Mouse (Mus musculus): ENCODE data around the gene Rpl29.

The Rpl29 gene

DNA sequence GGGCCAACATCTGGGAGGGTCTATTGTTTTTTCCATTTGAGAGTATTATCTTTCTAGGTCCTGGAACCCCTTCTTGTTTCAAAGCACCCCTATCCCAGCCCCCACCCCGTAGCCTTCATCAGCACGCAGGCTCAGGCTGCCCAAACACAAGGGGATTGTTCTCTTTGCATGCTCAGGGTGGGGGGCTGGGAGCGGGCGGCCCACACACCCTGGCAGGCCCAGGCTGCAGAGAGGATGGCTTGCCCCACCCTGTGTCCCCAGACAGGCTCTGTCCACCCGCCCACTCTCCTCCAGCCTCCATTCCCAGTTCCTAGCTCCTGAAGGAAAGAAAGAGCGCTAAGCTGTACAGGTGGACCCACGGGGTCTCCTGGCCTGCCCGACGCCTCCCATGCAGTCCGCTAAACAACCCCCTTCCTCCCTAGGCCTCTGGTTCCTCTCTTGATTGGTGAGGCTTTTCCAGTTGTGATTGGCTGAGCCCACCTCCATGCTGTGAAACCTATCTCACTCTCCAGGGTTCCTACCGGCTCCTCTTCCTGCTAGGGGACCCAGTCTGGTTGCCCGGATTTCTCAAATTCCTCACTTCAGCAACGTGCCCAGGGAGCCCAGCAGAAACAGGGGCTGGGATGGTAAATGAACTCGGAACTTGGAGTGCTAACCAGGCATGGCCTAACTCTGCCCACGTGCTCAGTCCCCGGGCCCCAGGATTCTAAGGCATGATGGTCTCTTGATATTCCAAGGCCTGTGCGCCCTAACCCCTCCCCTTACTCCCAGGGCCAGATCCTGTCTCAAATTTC, 25.8 kb downstream of the Rpl29 start:
- DNase-seq (ENCODE audit: low read depth, low spot score), result peak; percentile 83

DNA sequence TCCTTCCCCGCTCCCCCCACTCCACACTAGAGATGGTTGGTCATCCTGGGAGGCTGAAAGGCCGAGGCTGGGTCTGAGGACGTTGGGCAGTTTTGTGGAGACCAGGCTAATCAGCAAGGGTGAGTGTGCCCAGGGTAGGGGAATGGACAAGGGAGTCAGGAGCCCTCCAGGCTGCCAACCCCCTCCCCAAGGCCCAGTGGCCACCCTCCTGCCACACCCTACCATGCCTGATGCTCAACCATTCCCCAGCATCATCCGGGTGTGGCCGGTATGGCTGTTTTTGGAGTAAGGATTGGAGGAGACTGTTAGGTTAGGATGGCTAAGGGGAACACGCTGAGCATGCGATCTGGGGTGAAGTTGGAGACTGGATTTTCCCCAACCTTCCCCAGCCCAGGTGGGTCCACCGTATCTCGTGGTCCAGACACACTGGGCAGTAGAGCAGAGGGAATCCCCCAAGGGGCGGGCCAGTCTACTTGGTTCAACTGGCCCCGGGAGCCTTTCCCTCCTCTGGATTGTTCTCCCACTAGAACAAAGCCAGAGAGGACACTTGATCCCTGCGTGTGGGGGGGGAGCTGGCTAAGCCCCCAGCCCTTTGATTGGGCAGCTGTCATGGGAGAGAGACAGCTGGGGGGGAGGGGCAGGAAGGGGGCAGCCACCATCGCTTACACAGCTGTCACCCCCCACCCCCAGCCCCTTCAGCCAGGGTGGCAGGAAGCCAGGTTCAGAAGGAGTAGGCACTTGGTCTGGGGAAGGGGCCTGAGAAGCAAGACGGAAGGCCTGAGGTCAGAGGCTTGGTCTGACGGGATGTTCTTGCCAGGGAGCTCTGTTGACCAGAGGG, 27.3 kb downstream of the Rpl29 start:
- DNase-seq (ENCODE audit: low read depth, low spot score), result no peak

DNA sequence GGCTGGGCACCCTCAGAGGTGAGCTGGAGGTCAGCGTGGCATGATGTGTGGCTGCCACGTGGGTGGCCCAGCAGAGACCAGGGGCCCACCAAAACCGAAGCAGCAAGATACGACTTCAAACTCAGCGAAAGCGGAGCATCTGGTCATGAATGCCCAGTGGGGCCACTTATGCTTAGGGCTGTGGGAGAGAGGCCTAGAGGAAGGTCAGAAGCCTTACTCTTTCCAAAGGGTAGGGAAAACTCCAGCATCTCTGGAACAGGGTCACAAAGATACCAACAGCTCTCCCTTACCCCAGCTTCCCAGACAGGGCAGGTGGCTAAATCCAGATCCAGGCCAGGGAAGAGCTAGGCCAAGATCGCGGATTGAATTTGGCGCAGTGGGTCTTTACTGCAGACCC, 27.9 kb downstream of the Rpl29 start:
- no peak for DNase-seq (ENCODE audit: low read depth, low spot score)

GRCm38 (mm10) chr9:106457920-106458319, 28.7 kb downstream of the Rpl29 start:
- no peak for DNase-seq (ENCODE audit: low read depth, low spot score)

DNA sequence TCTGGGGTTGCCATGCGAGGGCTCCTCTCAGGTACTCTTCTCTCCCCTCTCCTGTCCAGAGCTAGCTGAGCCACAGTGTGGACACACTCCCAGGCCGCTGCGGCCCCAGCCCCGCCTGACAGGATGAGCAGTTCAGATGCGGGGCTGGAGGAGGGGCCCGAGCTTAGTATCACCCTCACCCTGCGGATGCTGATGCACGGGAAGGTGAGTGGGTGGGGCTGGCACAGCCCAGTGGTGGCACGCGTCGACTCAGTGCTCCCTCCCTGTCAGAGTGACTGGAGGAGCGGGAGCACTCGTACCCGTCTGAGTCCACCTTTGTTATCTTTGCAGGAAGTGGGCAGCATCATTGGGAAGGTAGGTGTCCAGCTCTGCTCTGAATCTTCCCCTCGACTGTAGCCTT, 30.7 kb downstream of the Rpl29 start:
- peak; percentile 64 for DNase-seq (ENCODE audit: low read depth, low spot score)

GRCm38 (mm10) chr9:106460401-106461025, 31.3 kb downstream of the Rpl29 start:
- DNase-seq (ENCODE audit: low read depth, low spot score), result peak; percentile 91

DNA sequence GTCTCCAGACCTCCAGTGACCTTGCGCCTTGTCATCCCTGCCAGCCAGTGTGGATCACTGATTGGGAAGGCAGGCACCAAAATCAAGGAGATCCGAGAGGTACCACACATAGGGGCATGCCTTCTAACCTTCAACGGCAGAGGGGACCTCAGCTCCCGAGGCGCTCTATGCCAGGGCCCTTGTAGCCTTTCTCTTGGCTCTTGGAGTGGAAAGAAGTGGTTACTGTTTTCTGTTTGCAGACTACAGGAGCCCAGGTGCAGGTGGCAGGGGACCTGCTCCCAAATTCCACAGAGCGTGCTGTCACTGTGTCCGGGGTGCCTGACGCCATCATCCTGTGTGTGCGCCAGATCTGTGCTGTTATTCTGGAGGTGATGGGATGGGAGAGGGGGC, 31.8 kb downstream of the Rpl29 start:
- DNase-seq (ENCODE audit: low read depth, low spot score), result no peak

DNA sequence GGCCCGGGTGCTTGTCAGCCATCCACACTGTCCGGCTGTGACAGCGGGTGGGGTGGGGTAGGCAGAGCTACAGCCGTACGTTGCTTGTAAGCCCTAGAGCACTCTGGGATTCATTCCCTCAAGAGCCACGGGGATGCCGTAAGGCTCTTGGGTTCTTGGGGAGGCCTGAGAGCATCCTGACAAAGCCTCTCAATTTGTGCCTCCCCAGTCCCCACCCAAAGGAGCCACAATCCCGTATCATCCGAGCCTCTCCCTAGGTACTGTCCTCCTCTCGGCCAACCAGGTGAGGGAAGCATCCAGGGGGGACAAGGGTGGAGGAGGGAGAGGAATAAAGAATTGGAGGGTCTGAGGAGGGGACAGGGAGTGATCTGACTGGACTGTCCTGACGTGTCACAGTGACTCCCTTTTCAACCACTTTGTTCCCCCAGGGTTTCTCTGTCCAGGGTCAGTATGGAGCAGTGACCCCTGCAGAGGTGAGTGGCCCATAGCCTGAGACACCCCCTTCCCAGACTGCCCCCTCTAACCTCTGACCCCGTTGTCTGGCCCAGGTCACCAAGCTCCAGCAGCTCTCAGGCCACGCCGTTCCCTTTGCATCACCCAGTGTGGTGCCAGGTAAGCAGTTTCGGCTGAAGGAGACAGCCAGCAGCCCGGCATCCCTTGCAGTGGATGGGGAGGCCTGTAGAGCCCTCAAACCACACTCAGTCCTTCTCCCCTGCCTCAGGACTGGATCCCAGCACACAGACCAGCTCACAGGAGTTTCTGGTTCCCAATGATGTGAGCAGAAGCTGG, 32.6 kb downstream of the Rpl29 start:
- peak; percentile 65 for DNase-seq (ENCODE audit: low read depth, low spot score)

DNA sequence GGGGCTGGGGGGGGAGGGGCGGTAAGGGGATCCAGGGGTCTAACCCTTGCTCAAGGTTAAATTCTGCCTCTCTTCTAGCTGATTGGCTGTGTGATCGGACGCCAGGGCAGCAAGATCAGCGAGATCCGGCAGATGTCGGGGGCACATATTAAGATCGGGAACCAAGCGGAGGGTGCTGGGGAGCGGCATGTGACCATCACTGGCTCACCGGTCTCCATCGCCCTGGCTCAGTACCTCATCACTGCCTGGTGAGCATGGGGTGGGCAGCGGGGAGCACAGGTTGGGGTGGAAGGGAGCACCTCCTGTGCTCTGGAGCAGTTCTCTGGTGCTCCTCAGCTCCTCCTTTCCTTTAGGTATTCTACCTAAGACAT, 33.2 kb downstream of the Rpl29 start:
- DNase-seq (ENCODE audit: low read depth, low spot score), result no peak

DNA sequence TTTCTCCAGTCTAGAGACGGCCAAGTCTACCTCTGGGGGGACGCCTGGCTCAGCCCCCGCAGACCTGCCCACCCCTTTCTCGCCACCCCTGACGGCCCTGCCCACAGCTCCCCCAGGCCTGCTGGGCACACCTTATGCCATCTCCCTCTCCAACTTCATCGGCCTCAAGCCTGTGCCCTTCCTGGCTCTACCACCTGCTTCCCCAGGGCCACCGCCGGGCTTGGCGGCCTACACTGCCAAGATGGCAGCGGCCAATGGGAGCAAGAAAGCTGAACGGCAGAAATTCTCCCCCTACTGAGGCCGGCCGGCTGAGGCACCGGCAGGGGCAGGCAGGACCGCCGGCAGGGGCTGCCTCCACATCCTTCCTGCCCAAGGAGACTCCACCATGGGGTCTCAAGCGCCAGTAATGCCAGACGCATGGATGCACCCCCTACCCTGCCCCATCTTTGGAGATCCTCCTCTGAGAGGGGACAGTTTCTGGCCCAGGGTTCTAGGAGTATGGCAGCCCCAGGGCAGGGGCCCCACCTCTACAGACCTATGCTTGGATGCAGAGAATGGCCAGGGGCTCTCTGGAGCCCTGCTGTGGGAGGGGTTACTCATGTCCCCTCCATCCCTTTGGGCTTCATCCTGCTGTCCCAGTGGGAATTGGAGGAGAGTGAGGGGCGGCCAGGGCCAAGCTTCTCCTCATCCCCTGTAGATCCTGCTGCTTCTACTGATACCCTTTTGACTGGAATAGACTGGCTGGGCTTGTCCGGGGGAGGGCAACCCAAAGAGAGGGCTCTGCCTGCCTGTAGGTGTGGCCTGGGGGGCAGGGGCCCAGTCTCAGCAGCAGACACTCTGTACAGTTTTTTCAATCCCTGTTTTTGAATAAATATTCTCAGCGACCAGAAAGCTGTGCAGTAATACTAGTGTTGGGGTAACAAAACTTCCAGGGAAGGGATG, 34.1 kb downstream of the Rpl29 start:
- DNase-seq (ENCODE audit: low read depth, low spot score), result peak; percentile 92

DNA sequence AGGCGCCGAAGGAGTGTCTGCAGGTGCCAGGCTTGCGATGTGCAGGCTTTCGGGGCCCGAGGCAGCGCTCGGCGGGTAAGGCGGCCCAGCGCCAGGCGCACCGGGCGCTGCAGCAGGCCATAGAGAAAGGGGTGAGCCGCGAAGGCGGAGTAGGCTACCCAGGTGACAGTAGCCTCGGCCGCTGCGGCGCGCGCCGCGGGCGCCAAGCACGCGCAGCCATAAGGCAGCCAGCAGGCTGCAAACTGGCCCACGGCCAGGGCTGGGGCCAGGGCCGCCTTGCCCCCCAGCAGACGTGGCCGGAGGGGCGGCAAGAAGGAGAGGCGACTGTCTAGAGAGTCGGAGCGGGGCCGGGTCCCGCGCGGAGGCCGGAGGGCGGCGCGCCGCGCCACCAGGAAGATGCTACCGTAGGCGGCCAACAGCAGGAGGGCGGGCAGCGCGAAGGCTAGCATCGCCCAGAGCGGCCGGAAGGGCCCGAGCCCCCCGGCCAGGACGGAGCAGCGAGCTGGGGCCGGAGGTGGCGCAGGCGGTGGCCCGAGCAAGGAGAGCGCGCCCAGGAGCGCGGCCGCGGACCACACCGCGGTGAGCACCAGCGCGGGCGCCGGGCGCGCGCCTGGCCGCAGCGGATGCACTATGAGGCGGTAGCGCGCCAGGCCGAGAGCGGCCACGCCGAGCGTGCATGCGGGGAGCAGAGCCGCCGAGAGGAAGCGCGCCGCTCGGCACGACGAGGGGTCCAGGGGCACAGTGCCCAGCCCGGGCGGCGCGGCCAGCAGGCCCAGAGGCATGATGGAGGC, 35.7 kb downstream of the Rpl29 start:
- peak; percentile 95 for DNase-seq (ENCODE audit: low read depth, low spot score)

DNA sequence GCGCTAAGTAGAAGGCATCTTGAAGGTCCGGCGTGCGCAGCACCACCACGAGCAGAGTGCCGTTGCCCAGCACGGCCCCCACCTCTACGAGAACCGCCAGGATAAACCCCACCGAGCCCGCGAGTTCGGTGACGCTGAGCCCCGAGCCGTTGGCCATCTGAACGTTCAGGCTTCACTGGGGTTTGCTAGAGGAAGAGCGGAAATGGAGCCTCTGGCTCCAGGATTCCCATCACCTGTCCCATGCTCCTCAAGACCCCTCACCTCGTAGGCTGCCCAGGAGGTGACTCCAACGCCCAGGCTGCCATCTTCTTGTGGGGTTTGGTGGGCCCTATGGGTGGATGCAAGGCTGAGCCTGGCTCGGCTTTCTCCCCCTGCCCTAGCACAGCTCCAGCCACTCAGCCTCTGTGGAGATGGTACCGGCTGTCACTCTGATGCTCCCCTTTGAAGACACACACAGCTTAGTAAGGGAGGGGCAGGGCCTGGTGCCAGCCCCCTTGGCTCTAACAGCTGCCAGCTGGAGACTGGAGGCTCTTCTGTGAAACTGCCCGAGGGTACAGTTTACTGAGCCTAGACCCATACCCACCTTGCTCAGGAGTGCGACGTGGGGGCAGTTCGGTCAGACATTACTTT, 36.4 kb downstream of the Rpl29 start, which contains the start of gene Gpr62:
Gene Gpr62, minus strand, starts transcription at position 368 of the 630 bp plus-strand sequence.
- DNase-seq (ENCODE audit: low read depth, low spot score), result peak; percentile 96

- no peak for DNase-seq (ENCODE audit: low read depth, low spot score)
These were observed 37.5 kb downstream of the Rpl29 start for GRCm38 (mm10) chr9:106466721-106467120.

GRCm38 (mm10) chr9:106467746-106468145, 38.5 kb downstream of the Rpl29 start:
- no peak for DNase-seq (ENCODE audit: low read depth, low spot score)

DNA sequence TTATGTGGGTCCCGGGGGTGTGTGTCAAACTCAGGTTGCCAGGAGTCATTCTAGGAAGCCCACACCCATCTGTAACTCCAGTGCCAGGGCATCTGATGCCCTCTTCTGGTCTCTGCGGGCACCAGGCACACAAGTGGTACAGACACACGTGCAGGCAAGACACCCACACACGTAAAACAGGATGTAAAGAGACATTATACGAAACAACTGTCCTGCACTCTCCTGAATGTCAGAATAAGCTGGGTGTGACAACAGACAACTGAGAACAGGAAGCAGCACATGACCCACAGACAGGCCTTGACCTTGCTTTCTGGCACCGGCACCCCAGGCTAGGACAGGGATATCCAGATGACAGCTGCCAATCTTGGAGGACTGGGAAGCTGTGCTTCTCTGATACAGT, 40.1 kb downstream of the Rpl29 start:
- no peak for DNase-seq (ENCODE audit: low read depth, low spot score)

GRCm38 (mm10) chr9:106469776-106470175, 40.5 kb downstream of the Rpl29 start:
- DNase-seq (ENCODE audit: low read depth, low spot score), result no peak

DNA sequence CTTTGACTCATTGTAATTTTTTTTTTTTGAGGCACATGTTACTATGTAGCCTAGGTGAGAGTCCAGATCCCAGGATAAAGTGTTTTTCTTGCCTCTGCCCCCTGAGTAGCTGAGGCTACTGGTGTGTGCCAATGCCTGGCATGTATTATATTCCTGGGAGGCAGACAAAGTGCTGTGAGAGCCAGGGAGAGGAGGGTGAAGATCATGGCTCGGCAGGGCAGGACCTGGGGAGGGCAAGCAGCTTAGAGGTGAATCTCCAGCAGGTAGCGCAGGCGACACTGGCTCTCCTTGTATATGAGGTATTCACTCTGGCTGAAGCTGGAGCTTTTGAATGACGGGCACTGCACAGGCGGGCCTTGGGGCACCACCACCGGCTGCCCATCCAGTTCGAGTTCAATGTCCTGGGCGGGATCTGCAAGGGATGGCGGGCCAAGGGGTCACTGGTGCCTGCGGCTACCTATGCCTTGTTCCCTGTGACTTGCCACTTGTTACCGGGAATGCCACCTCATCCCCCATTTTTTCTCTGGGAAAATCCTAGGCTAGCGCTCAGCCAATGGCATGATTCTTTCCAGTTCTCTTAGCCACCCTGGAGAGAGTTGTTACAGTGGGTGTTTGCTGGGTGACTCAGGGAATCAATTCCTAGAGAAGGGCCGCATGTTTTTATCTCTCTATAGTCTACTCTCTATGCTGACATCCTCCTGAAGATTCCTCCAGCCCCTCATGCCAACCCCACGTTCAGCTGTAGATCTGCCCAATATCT, 41.9 kb downstream of the Rpl29 start:
- no peak for DNase-seq (ENCODE audit: low read depth, low spot score)

- peak; percentile 60 for DNase-seq (ENCODE audit: low read depth, low spot score)
These were observed 42.6 kb downstream of the Rpl29 start for GRCm38 (mm10) chr9:106471892-106472291.
